Mouse (Mus musculus) small intestine, adult 2 months (tissue): Measurements from ENCODE around the gene Armh2.

Experiments
- CTCF ChIP-seq: fragments of 200-500 bp; IDR thresholded peaks from 2 replicates; pipeline ENCODE4 v1.5.1; 2012; ENCODE audit warnings: low read depth, mild to moderate bottlenecking, control low read depth, inconsistent platforms, low read length, moderate library complexity, mixed read lengths; ENCODE audit not compliant: insufficient replicate concordance, insufficient read length; ENCODE audit errors: extremely low read depth
- POLR2A ChIP-seq: fragments of 200-500 bp; IDR thresholded peaks from 2 replicates; pipeline ENCODE4 v1.6.1; 2012; ENCODE audit warnings: low read depth, mild to moderate bottlenecking, control low read depth, inconsistent platforms, low read length, moderate library complexity

- TF ChIP-seq POLR2A (no peak), CTCF (no peak)
Observed at GRCm38 (mm10) chr13:24734502-24734901, 6.5 kb upstream of the Armh2 start.
